Mouse (Mus musculus) kidney, embryonic 15.5 days (tissue): ENCODE data around the gene Slain2. TPM values are rescaled to one million over a fixed set of nuclear protein-coding genes. Genes with fewer than 3 reads are reported as not detected.

ENCODE experiments used
- ATAC-seq: fragments of 200-750 bp; cut with Nextera tagmentation; replicated peaks from 2 replicates; pipeline ENCODE4 v1.8.0; 2017; ENCODE audit warnings: moderate TSS enrichment; ENCODE audit not compliant: low FRiP score
- H3K27ac ChIP-seq: fragments of 300-500 bp; sonication (generic); 2 replicates; pipeline ENCODE4 v1.5.1; 2015; ENCODE audit warnings: mild to moderate bottlenecking, inconsistent platforms
- H3K27me3 ChIP-seq: fragments of 300-500 bp; sonication (generic); 2 replicates; pipeline ENCODE4 v1.6.1; 2015; ENCODE audit warnings: inconsistent platforms
- H3K36me3 ChIP-seq: fragments of 300-500 bp; sonication (generic); 2 replicates; pipeline ENCODE4 v1.6.1; 2015; ENCODE audit warnings: inconsistent platforms
- H3K4me1 ChIP-seq: fragments of 300-500 bp; sonication (generic); 2 replicates; pipeline ENCODE4 v1.6.1; 2015; ENCODE audit warnings: inconsistent platforms
- H3K4me2 ChIP-seq: fragments of 300-500 bp; sonication (generic); 2 replicates; pipeline ENCODE4 v1.6.1; 2015; ENCODE audit warnings: moderate library complexity, mild to moderate bottlenecking, inconsistent platforms
- H3K4me3 ChIP-seq: fragments of 300-500 bp; sonication (generic); replicated peaks from 2 replicates; pipeline ENCODE4 v1.5.1; 2015; ENCODE audit warnings: mild to moderate bottlenecking, inconsistent platforms
- H3K9ac ChIP-seq: fragments of 300-500 bp; sonication (generic); 2 replicates; pipeline ENCODE4 v1.6.1; 2015; ENCODE audit warnings: mild to moderate bottlenecking, inconsistent platforms
- H3K9me3 ChIP-seq: fragments of 300-500 bp; sonication (generic); replicated peaks from 2 replicates; pipeline ENCODE4 v1.6.1; 2016; ENCODE audit warnings: inconsistent platforms
- WGBS: fragments of 180-500 bp; shearing (Covaris S2); methylation state at CpG from one replicate; pipeline ENCODE4 v1.1.7; 2015; ENCODE audit warnings: mixed read lengths; 5-methylcytosine and 5-hydroxymethylcytosine counted together
- polyA plus RNA-seq: library from polyadenylated mRNA; unstranded; fragments of >200 nt; fragmentation: Nextera tagmentation; extraction: Ambion mirVana; gene quantifications from 2 replicates; pipeline ENCODE4 v1.2.1, GENCODE M21; 2015

The Slain2 gene
- polyA plus RNA-seq, 1 experiment from 2014 or later: 14.1 TPM

- H3K9me3 ChIP-seq: no peaks in the 10 kb centered on the region
- no peak overlapping the region for H3K4me2 ChIP-seq
- no peak overlapping the region for H3K9ac ChIP-seq
- no peaks in the 10 kb centered on the region for H3K4me1 ChIP-seq
- no peak overlapping the region for H3K4me3 ChIP-seq
- H3K36me3 ChIP-seq: no peaks in the 10 kb centered on the region
- no peak for ATAC-seq
- H3K27ac ChIP-seq: no peak overlapping the region
- H3K27me3 ChIP-seq: no peaks in the 10 kb centered on the region
- WGBS: 75% methylated on average over 18 of the region's 18 CpGs
Observed at GRCm38 (mm10) chr5:72904903-72905790, 9.0 kb upstream of the Slain2 start.

GRCm38 (mm10) chr5:72907402-72907801 lies 6.7 kb upstream of the Slain2 start:
- Histone ChIP-seq H3K9ac (no peak overlapping the region), H3K27me3 (no peaks in the 10 kb centered on the region), H3K36me3 (no peaks in the 10 kb centered on the region), H3K4me1 (no peaks in the 10 kb centered on the region), H3K4me3 (no peak overlapping the region), H3K9me3 (no peaks in the 10 kb centered on the region), H3K4me2 (no peak overlapping the region), H3K27ac (no peak overlapping the region)
- no peak for ATAC-seq
- WGBS: 78% methylated on average over 6 of the region's 6 CpGs

- H3K4me1 ChIP-seq: peaks cover 10% of the 10 kb centered on the region
- no peaks in the 10 kb centered on the region for H3K9me3 ChIP-seq
- H3K36me3 ChIP-seq: no peaks in the 10 kb centered on the region
- H3K9ac ChIP-seq: no peak overlapping the region
- 81% methylated on average over 8 of the region's 8 CpGs for WGBS
- H3K27ac ChIP-seq: no peak overlapping the region
- H3K4me3 ChIP-seq: no peak overlapping the region
- H3K4me2 ChIP-seq: no peak overlapping the region
- no peak for ATAC-seq
- no peaks in the 10 kb centered on the region for H3K27me3 ChIP-seq
Observed at GRCm38 (mm10) chr5:72908324-72908936, 5.7 kb upstream of the Slain2 start.

- Histone ChIP-seq H3K27ac (no peak overlapping the region), H3K27me3 (no peaks in the 10 kb centered on the region), H3K9me3 (no peaks in the 10 kb centered on the region), H3K4me2 (no peak overlapping the region), H3K4me1 (peaks cover 10% of the 10 kb centered on the region), H3K9ac (no peak overlapping the region), H3K4me3 (no peak overlapping the region), H3K36me3 (no peaks in the 10 kb centered on the region)
- no peak for ATAC-seq
- WGBS: 64% methylated on average over 4 of the region's 4 CpGs
Observed at GRCm38 (mm10) chr5:72909363-72909762, 4.7 kb upstream of the Slain2 start.

- H3K4me2 ChIP-seq: no peak overlapping the region
- H3K9ac ChIP-seq: no peak overlapping the region
- H3K27me3 ChIP-seq: no peaks in the 10 kb centered on the region
- H3K4me3 ChIP-seq: no peak overlapping the region
- H3K4me1 ChIP-seq: peaks cover 10% of the 10 kb centered on the region
- no peak overlapping the region for H3K27ac ChIP-seq
- 83% methylated on average over 1 of the region's 1 CpGs for WGBS
- ATAC-seq: no peak
- no peaks in the 10 kb centered on the region for H3K36me3 ChIP-seq
- H3K9me3 ChIP-seq: no peaks in the 10 kb centered on the region
Observed at GRCm38 (mm10) chr5:72910373-72910772, 3.7 kb upstream of the Slain2 start.

GRCm38 (mm10) chr5:72911284-72911683 lies 2.8 kb upstream of the Slain2 start:
- ATAC-seq: no peak
- 92% methylated on average over 3 of the region's 3 CpGs for WGBS
- no peaks in the 10 kb centered on the region for H3K27me3 ChIP-seq
- H3K27ac ChIP-seq: no peak overlapping the region
- no peak overlapping the region for H3K4me2 ChIP-seq
- no peaks in the 10 kb centered on the region for H3K9me3 ChIP-seq
- peaks cover 18% of the 10 kb centered on the region for H3K4me1 ChIP-seq
- no peaks in the 10 kb centered on the region for H3K36me3 ChIP-seq
- no peak overlapping the region for H3K9ac ChIP-seq
- H3K4me3 ChIP-seq: no peak overlapping the region

GRCm38 (mm10) chr5:72914633-72915561 lies 793 bp downstream of the Slain2 start:
- ATAC-seq: peak; percentile 52; the same call in 1 of the 2 replicates
- WGBS: under 1% methylated on average over 58 of the region's 66 CpGs

GRCm38 (mm10) chr5:72916048-72916447 lies 1.9 kb downstream of the Slain2 start:
- peak overlapping the region; percentile 97 for H3K4me3 ChIP-seq
- H3K27ac ChIP-seq: peak overlapping the region; percentile 16; the same call in 1 of the 2 replicates
- peak overlapping the region; percentile 65 for H3K4me2 ChIP-seq
- no peaks in the 10 kb centered on the region for H3K27me3 ChIP-seq
- peak overlapping the region; percentile 98; the same call in 1 of the 2 replicates for H3K9ac ChIP-seq
- no peaks in the 10 kb centered on the region for H3K36me3 ChIP-seq
- 29% methylated on average over 4 of the region's 4 CpGs for WGBS
- peaks cover 33% of the 10 kb centered on the region for H3K4me1 ChIP-seq
- no peak for ATAC-seq
- H3K9me3 ChIP-seq: no peaks in the 10 kb centered on the region

More at GRCm38 (mm10) chr5:72914633-72915561, 793 bp downstream of the Slain2 start:
- no peaks in the 10 kb centered on the region for H3K36me3 ChIP-seq
- no peaks in the 10 kb centered on the region for H3K27me3 ChIP-seq
- peak overlapping the region; percentile 98 for H3K9ac ChIP-seq
- no peaks in the 10 kb centered on the region for H3K9me3 ChIP-seq
- H3K4me1 ChIP-seq: peaks cover 32% of the 10 kb centered on the region
- H3K27ac ChIP-seq: peak overlapping the region; percentile 99
- H3K4me3 ChIP-seq: peak overlapping the region; percentile 97
- H3K4me2 ChIP-seq: peak overlapping the region; percentile 65

GRCm38 (mm10) chr5:72916851-72917250 lies 2.7 kb downstream of the Slain2 start:
- Histone ChIP-seq H3K36me3 (no peaks in the 10 kb centered on the region), H3K27me3 (no peaks in the 10 kb centered on the region), H3K4me2 (peak overlapping the region; percentile 65; the same call in 1 of the 2 replicates), H3K4me1 (peaks cover 33% of the 10 kb centered on the region), H3K9me3 (no peaks in the 10 kb centered on the region), H3K9ac (no peak overlapping the region), H3K4me3 (peak overlapping the region; percentile 97; the same call in 1 of the 2 replicates), H3K27ac (no peak overlapping the region)
- WGBS: 40% methylated on average over 1 of the region's 1 CpGs
- ATAC-seq: no peak

- H3K4me2 ChIP-seq: no peak overlapping the region
- no peaks in the 10 kb centered on the region for H3K36me3 ChIP-seq
- 93% methylated on average over 4 of the region's 4 CpGs for WGBS
- H3K4me3 ChIP-seq: no peak overlapping the region
- H3K9ac ChIP-seq: no peak overlapping the region
- no peaks in the 10 kb centered on the region for H3K27me3 ChIP-seq
- H3K9me3 ChIP-seq: no peaks in the 10 kb centered on the region
- H3K27ac ChIP-seq: no peak overlapping the region
- ATAC-seq: no peak
- H3K4me1 ChIP-seq: peaks cover 23% of the 10 kb centered on the region
Observed at GRCm38 (mm10) chr5:72920416-72920815, 6.3 kb downstream of the Slain2 start.

GRCm38 (mm10) chr5:72921171-72921570 lies 7.1 kb downstream of the Slain2 start:
- no peak overlapping the region for H3K4me2 ChIP-seq
- no peak for ATAC-seq
- H3K27ac ChIP-seq: no peak overlapping the region
- H3K9me3 ChIP-seq: no peaks in the 10 kb centered on the region
- WGBS: 89% methylated on average over 8 of the region's 8 CpGs
- H3K4me1 ChIP-seq: peaks cover 16% of the 10 kb centered on the region
- no peaks in the 10 kb centered on the region for H3K36me3 ChIP-seq
- H3K9ac ChIP-seq: no peak overlapping the region
- no peak overlapping the region for H3K4me3 ChIP-seq
- H3K27me3 ChIP-seq: no peaks in the 10 kb centered on the region
